Mouse (Mus musculus) heart, embryonic 16.5 days (tissue): Measurements from ENCODE around the gene Abca5. TPM values are rescaled to one million over a fixed set of nuclear protein-coding genes. Genes with fewer than 3 reads are reported as not detected.

Source experiments
- ATAC-seq: fragments of 200-750 bp; cut with Nextera tagmentation; replicated peaks from 2 replicates; pipeline ENCODE4 v1.8.0; 2017; ENCODE audit warnings: moderate number of reproducible peaks; ENCODE audit not compliant: insufficient read depth, low FRiP score; ENCODE audit errors: extremely low read depth
- H3K27ac ChIP-seq: fragments of 300-500 bp; sonication (generic); 2 replicates; pipeline ENCODE4 v1.5.1; 2014; ENCODE audit warnings: mild to moderate bottlenecking, low read length, control low read depth, moderate library complexity
- H3K27me3 ChIP-seq: fragments of 300-500 bp; sonication (generic); 2 replicates; pipeline ENCODE4 v1.6.1; 2014; ENCODE audit warnings: low read length, mixed read lengths; ENCODE audit not compliant: control insufficient read depth, insufficient read depth
- H3K36me3 ChIP-seq: fragments of 300-500 bp; sonication (generic); 2 replicates; pipeline ENCODE4 v1.6.1; 2014; ENCODE audit not compliant: control insufficient read depth, insufficient read depth
- H3K4me1 ChIP-seq: fragments of 300-500 bp; sonication (generic); 2 replicates; pipeline ENCODE4 v1.6.1; 2014; ENCODE audit warnings: low read length, mixed read lengths; ENCODE audit not compliant: control insufficient read depth, insufficient read depth
- H3K4me2 ChIP-seq: fragments of 300-500 bp; sonication (generic); 2 replicates; pipeline ENCODE4 v1.6.1; 2014; ENCODE audit warnings: low read depth, mild to moderate bottlenecking, control low read depth, low read length
- H3K4me3 ChIP-seq: fragments of 300-500 bp; sonication (generic); 2 replicates; pipeline ENCODE4 v1.5.1; 2014; ENCODE audit warnings: mild to moderate bottlenecking, control low read depth, low read length
- H3K9ac ChIP-seq: fragments of 300-500 bp; sonication (generic); 2 replicates; pipeline ENCODE4 v1.6.1; 2014; ENCODE audit warnings: low read length, control low read depth
- H3K9me3 ChIP-seq: fragments of 300-500 bp; sonication (generic); replicated peaks from 2 replicates; pipeline ENCODE4 v1.6.1; 2016; ENCODE audit warnings: low read length; ENCODE audit not compliant: control insufficient read depth
- WGBS: fragments of 180-500 bp; shearing (Covaris S2); extraction: QIAGEN DNeasy Blood & Tissue Kit; methylation state at CpG from one replicate; pipeline ENCODE4 v1.1.7; 2014; 5-methylcytosine and 5-hydroxymethylcytosine counted together
- polyA plus RNA-seq: library from polyadenylated mRNA; unstranded; fragments of >200 nt; fragmentation: Nextera tagmentation; extraction: Ambion mirVana; gene quantifications from 2 replicates; pipeline ENCODE4 v1.2.1, GENCODE M21; 2015

The Abca5 gene
- polyA plus RNA-seq, 1 experiment from 2014 or later: 2.7 TPM

GRCm38 (mm10) chr11:110257061-110257460, 80.5 kb downstream of the Abca5 start:
- Histone ChIP-seq H3K4me3 (no peak overlapping the region), H3K4me2 (no peak overlapping the region), H3K27me3 (no peaks in the 10 kb centered on the region), H3K9ac (no peak overlapping the region), H3K27ac (no peak overlapping the region), H3K9me3 (0 out of 2 replicates have a peak, but pooled peaks cover 3% of the 10 kb centered on the region), H3K4me1 (no peaks in the 10 kb centered on the region), H3K36me3 (no peaks in the 10 kb centered on the region)
- no peak for ATAC-seq
- 85% methylated on average over 4 of the region's 4 CpGs for WGBS

GRCm38 (mm10) chr11:110252256-110252655, 85.3 kb downstream of the Abca5 start:
- Histone ChIP-seq H3K4me3 (no peak overlapping the region), H3K36me3 (no peaks in the 10 kb centered on the region), H3K9ac (no peak overlapping the region), H3K27me3 (no peaks in the 10 kb centered on the region), H3K27ac (no peak overlapping the region), H3K4me1 (no peaks in the 10 kb centered on the region), H3K4me2 (no peak overlapping the region), H3K9me3 (0 out of 2 replicates have a peak, but pooled peaks cover 3% of the 10 kb centered on the region)
- ATAC-seq: no peak
- WGBS: 54% methylated on average over 3 of the region's 3 CpGs

GRCm38 (mm10) chr11:110251534-110251933, 86.0 kb downstream of the Abca5 start, which contains the start of gene Abca6:
Gene Abca6, minus strand, starts transcription at chr11:110251776.
- ATAC-seq: peak; percentile 18; the same call in 1 of the 2 replicates
- 0 out of 2 replicates have a peak within 1 kb of the TSS, but pooled peaks have one; percentile 21 for H3K9ac ChIP-seq

GRCm38 (mm10) chr11:110244730-110245129, 92.8 kb downstream of the Abca5 start:
- Histone ChIP-seq H3K4me2 (no peak overlapping the region), H3K9me3 (peaks cover under 1% of the 10 kb centered on the region; the same call in 1 of the 2 replicates), H3K4me3 (no peak overlapping the region), H3K36me3 (no peaks in the 10 kb centered on the region), H3K4me1 (no peaks in the 10 kb centered on the region), H3K9ac (no peak overlapping the region), H3K27ac (no peak overlapping the region), H3K27me3 (no peaks in the 10 kb centered on the region)
- 80% methylated on average over 10 of the region's 10 CpGs for WGBS
- ATAC-seq: no peak

More at GRCm38 (mm10) chr11:110251534-110251933, 86.0 kb downstream of the Abca5 start, which contains the start of gene Abca6:
- Histone ChIP-seq H3K36me3 (no peaks in the 10 kb centered on the region), H3K4me1 (no peaks in the 10 kb centered on the region), H3K27me3 (no peaks in the 10 kb centered on the region), H3K27ac (peak within 1 kb of the TSS; percentile 40; the same call in 1 of the 2 replicates), H3K4me3 (peak within 1 kb of the TSS; percentile 36), H3K4me2 (peak within 1 kb of the TSS; percentile 57), H3K9me3 (no peaks in the 10 kb centered on the region)
- 18% methylated on average over 8 of the region's 8 CpGs for WGBS

GRCm38 (mm10) chr11:110237466-110237865, 100.0 kb downstream of the Abca5 start:
- Histone ChIP-seq H3K9ac (no peak overlapping the region), H3K4me2 (no peak overlapping the region), H3K27me3 (no peaks in the 10 kb centered on the region), H3K27ac (no peak overlapping the region), H3K4me3 (no peak overlapping the region), H3K9me3 (peaks cover 2% of the 10 kb centered on the region; the same call in 1 of the 2 replicates), H3K36me3 (no peaks in the 10 kb centered on the region), H3K4me1 (no peaks in the 10 kb centered on the region)
- 75% methylated on average over 2 of the region's 2 CpGs for WGBS
- ATAC-seq: no peak

- Histone ChIP-seq H3K9ac (no peak overlapping the region), H3K4me1 (no peaks in the 10 kb centered on the region)
- no peak for ATAC-seq
These were observed 104.5 kb downstream of the Abca5 start for GRCm38 (mm10) chr11:110232975-110233374.

More at GRCm38 (mm10) chr11:110232975-110233374, 104.5 kb downstream of the Abca5 start:
- Histone ChIP-seq H3K4me3 (no peak overlapping the region), H3K27me3 (no peaks in the 10 kb centered on the region), H3K36me3 (no peaks in the 10 kb centered on the region), H3K4me2 (no peak overlapping the region), H3K27ac (no peak overlapping the region), H3K9me3 (no peaks in the 10 kb centered on the region)

Other genes with a start within 250 kb of the Abca5 start
- gene Abca8a, start 241.7 kb downstream of the Abca5 start, polyA plus RNA-seq: 5.9 and 6.4 TPM in 2 replicates
- 3.5 and 4.1 TPM in 2 replicates for gene Abca9, start 169.5 kb downstream of the Abca5 start, polyA plus RNA-seq
- gene Abca6, start 85.9 kb downstream of the Abca5 start, polyA plus RNA-seq: 1.2 and 1.3 TPM in 2 replicates
- gene Map2k6, start 61.4 kb upstream of the Abca5 start, polyA plus RNA-seq: 15.1 and 15.4 TPM in 2 replicates